Mouse (Mus musculus) bone marrow macrophage, adult 2 months (primary cell): ENCODE data around the gene Zfp628. TPM values are rescaled to one million over a fixed set of nuclear protein-coding genes. Genes with fewer than 3 reads are reported as not detected.
A peak's percentile ranks its signal among the peaks of the same experiment; 100 is the strongest.

Source experiments
- H3K27ac ChIP-seq: 2 replicates; pipeline ENCODE4 v1.5.1; 2012; ENCODE audit warnings: low read depth, low read length; ENCODE audit not compliant: insufficient read depth
- H3K4me1 ChIP-seq: 2 replicates; pipeline ENCODE4 v1.6.1; 2012; ENCODE audit warnings: low read length; ENCODE audit not compliant: control insufficient read depth, insufficient read depth
- H3K4me3 ChIP-seq: 2 replicates; pipeline ENCODE4 v1.5.1; 2012; ENCODE audit warnings: mild to moderate bottlenecking, low read length, moderate library complexity; ENCODE audit not compliant: insufficient read depth
- CTCF ChIP-seq: IDR thresholded peaks from 2 replicates; pipeline ENCODE4 v1.5.1; 2012; ENCODE audit warnings: low read depth, mild to moderate bottlenecking, low read length, moderate library complexity
- POLR2A ChIP-seq: IDR thresholded peaks from 2 replicates; pipeline ENCODE4 v1.6.1; 2012; ENCODE audit warnings: mild to moderate bottlenecking, low read depth, low read length, borderline replicate concordance
- polyA plus RNA-seq: library from polyadenylated mRNA; stranded (reverse); fragments of >200 nt; gene quantifications from 2 replicates; pipeline ENCODE4 v1.2.4, GENCODE M21; 2012; ENCODE audit not compliant: missing spikeins, insufficient read depth, insufficient read length

Zfp628 gene
- polyA plus RNA-seq, 1 experiment: 8.7 TPM

- H3K4me3 ChIP-seq: no peak overlapping the region
These were observed 19.3 kb downstream of the Zfp628 start for GRCm38 (mm10) chr7:4934160-4934914.

GRCm38 (mm10) chr7:4936832-4937231 is 21.8 kb downstream of the Zfp628 start:
- H3K4me1 ChIP-seq: no peaks in the 10 kb centered on the region
- no peak overlapping the region for H3K4me3 ChIP-seq
- no peak overlapping the region for H3K27ac ChIP-seq
- TF ChIP-seq POLR2A (no peak), CTCF (no peak)

More at GRCm38 (mm10) chr7:4934160-4934914, 19.3 kb downstream of the Zfp628 start:
- TF ChIP-seq CTCF (no peak), POLR2A (no peak)
- Histone ChIP-seq H3K4me1 (no peaks in the 10 kb centered on the region), H3K27ac (no peak overlapping the region)

- no peak overlapping the region for H3K4me3 ChIP-seq
- H3K4me1 ChIP-seq: no peaks in the 10 kb centered on the region
- TF ChIP-seq POLR2A: no peak
- no peak for TF ChIP-seq CTCF
- no peak overlapping the region for H3K27ac ChIP-seq
These were observed 22.4 kb downstream of the Zfp628 start for GRCm38 (mm10) chr7:4937392-4937791.

- no peak for TF ChIP-seq POLR2A
- peak; percentile 92 for TF ChIP-seq CTCF
- Histone ChIP-seq H3K4me3 (no peak overlapping the region), H3K27ac (no peak overlapping the region), H3K4me1 (peaks cover under 1% of the 10 kb centered on the region; the same call in 1 of the 2 replicates)
These were observed 23.4 kb downstream of the Zfp628 start for GRCm38 (mm10) chr7:4938456-4938855.

GRCm38 (mm10) chr7:4940068-4940479 is 25.1 kb downstream of the Zfp628 start:
- Histone ChIP-seq H3K4me3 (no peak overlapping the region), H3K27ac (no peak overlapping the region)

GRCm38 (mm10) chr7:4942673-4943072 is 27.7 kb downstream of the Zfp628 start:
- H3K27ac ChIP-seq: no peak overlapping the region
- TF ChIP-seq CTCF (no peak), POLR2A (no peak)

More at GRCm38 (mm10) chr7:4940068-4940479, 25.1 kb downstream of the Zfp628 start:
- peaks cover 2% of the 10 kb centered on the region; the same call in 1 of the 2 replicates for H3K4me1 ChIP-seq
- no peak for TF ChIP-seq POLR2A
- TF ChIP-seq CTCF: peak; percentile 93

GRCm38 (mm10) chr7:4943223-4943815 is 28.3 kb downstream of the Zfp628 start:
- Histone ChIP-seq H3K4me1 (peaks cover 15% of the 10 kb centered on the region), H3K4me3 (peak overlapping the region; percentile 45), H3K27ac (no peak overlapping the region)
- TF ChIP-seq POLR2A: no peak
- peak; percentile 76 for TF ChIP-seq CTCF

More at GRCm38 (mm10) chr7:4942673-4943072, 27.7 kb downstream of the Zfp628 start:
- Histone ChIP-seq H3K4me1 (peaks cover 9% of the 10 kb centered on the region; the same call in 1 of the 2 replicates), H3K4me3 (no peak overlapping the region)

- Histone ChIP-seq H3K4me3 (no peak overlapping the region), H3K27ac (no peak overlapping the region), H3K4me1 (peaks cover 46% of the 10 kb centered on the region)
- TF ChIP-seq POLR2A (no peak), CTCF (no peak)
These were observed 32.8 kb downstream of the Zfp628 start for GRCm38 (mm10) chr7:4947855-4948254.

- H3K4me3 ChIP-seq: no peak overlapping the region
- peaks cover 46% of the 10 kb centered on the region for H3K4me1 ChIP-seq
- no peak overlapping the region; the same call in 1 of the 2 replicates for H3K27ac ChIP-seq
- TF ChIP-seq POLR2A (no peak), CTCF (no peak)
These were observed 33.4 kb downstream of the Zfp628 start for GRCm38 (mm10) chr7:4948386-4948785.
